Mouse (Mus musculus) CD8-positive naive resting alpha-beta T cell, adult 2 months (primary cell): ENCODE measurements around the gene Opcml.

ENCODE experiments used
- DNase-seq, 2 experiments: peaks; one replicate each; pipeline ENCODE4 v3.0.0; 2022; ENCODE audit warnings: low read depth in 2 of 2, low spot score in 2 of 2

Opcml gene

GRCm38 (mm10) chr9:28405816-28406215 lies 615.2 kb downstream of the Opcml start:
- no peak for DNase-seq

- no peak for DNase-seq
Measured at GRCm38 (mm10) chr9:28420808-28421207, 630.2 kb downstream of the Opcml start.

- DNase-seq: no peak
Measured at GRCm38 (mm10) chr9:28423407-28423806, 632.8 kb downstream of the Opcml start.

- no peak for DNase-seq
Measured at GRCm38 (mm10) chr9:28432159-28432558, 641.6 kb downstream of the Opcml start.

GRCm38 (mm10) chr9:28438752-28439151 lies 648.2 kb downstream of the Opcml start:
- no peak for DNase-seq

- DNase-seq: no peak
Measured at GRCm38 (mm10) chr9:28439433-28440191, 649.0 kb downstream of the Opcml start.

GRCm38 (mm10) chr9:28440192-28440795 lies 649.7 kb downstream of the Opcml start:
- no peak for DNase-seq

- DNase-seq: no peak
Measured at GRCm38 (mm10) chr9:28444485-28444884, 653.9 kb downstream of the Opcml start.

GRCm38 (mm10) chr9:28444972-28445371 lies 654.4 kb downstream of the Opcml start:
- DNase-seq: no peak

GRCm38 (mm10) chr9:28445863-28446262 lies 655.3 kb downstream of the Opcml start:
- DNase-seq: no peak

- DNase-seq: no peak
Measured at GRCm38 (mm10) chr9:28446278-28447064, 655.9 kb downstream of the Opcml start.

GRCm38 (mm10) chr9:28452509-28452908 lies 661.9 kb downstream of the Opcml start:
- DNase-seq: no peak

- DNase-seq: no peak
Measured at GRCm38 (mm10) chr9:28453062-28453461, 662.5 kb downstream of the Opcml start.

- DNase-seq: no peak
Measured at GRCm38 (mm10) chr9:28457982-28458770, 667.6 kb downstream of the Opcml start.

GRCm38 (mm10) chr9:28463622-28464021 lies 673.0 kb downstream of the Opcml start:
- DNase-seq: no peak

GRCm38 (mm10) chr9:28469419-28469818 lies 678.8 kb downstream of the Opcml start:
- DNase-seq: no peak

- no peak for DNase-seq
Measured at GRCm38 (mm10) chr9:28471501-28471900, 680.9 kb downstream of the Opcml start.

GRCm38 (mm10) chr9:28474586-28474985 lies 684.0 kb downstream of the Opcml start:
- DNase-seq: no peak

- no peak for DNase-seq
Measured at GRCm38 (mm10) chr9:28481261-28481660, 690.7 kb downstream of the Opcml start.

- DNase-seq: no peak
Measured at GRCm38 (mm10) chr9:28488499-28488898, 697.9 kb downstream of the Opcml start.

GRCm38 (mm10) chr9:28489828-28490227 lies 699.3 kb downstream of the Opcml start:
- no peak for DNase-seq
